Mouse (Mus musculus): ENCODE data around the gene Hepacam2. TPM values are rescaled to one million over a fixed set of nuclear protein-coding genes. Genes with fewer than 3 reads are reported as not detected.
A peak's percentile ranks its signal among the peaks of the same experiment; 100 is the strongest.
"Not testable (repeated sequence)": the region's sequence is repeated elsewhere in the genome, so short reads cannot be mapped to it uniquely, and the experiment has no call there.

Gene Hepacam2
- polyA plus RNA-seq (2015; fragmentation: Nextera tagmentation; extraction: Ambion mirVana): 0.11 and 0.23 TPM in 2 replicates

GRCm38 (mm10) chr6:3498162-3498848 is at the start of gene Hepacam2, which contains the start of gene Vps50:
Hepacam2 (minus strand) TSS chr6:3498298.
Vps50 (plus strand) TSS chr6:3498382.
- Histone ChIP-seq H3K9me3 (no peaks in the 10 kb centered on the region), H3K9ac (peak within 1 kb of the TSS; percentile 74), H3K27ac (no peak within 1 kb of the TSS), H3K36me3 (no peaks in the 10 kb centered on the region), H3K4me3 (peak within 1 kb of the TSS; percentile 85), H3K27me3 (0 out of 2 replicates have a peak, but pooled peaks cover 3% of the 10 kb centered on the region), H3K4me1 (peaks cover 5% of the 10 kb centered on the region; the same call in 1 of the 2 replicates), H3K4me2 (peak within 1 kb of the TSS; percentile 83)
- WGBS: under 1% methylated on average over 28 of the region's 28 CpGs
- peak; percentile 97 for ATAC-seq (ENCODE audit: insufficient number of reproducible peaks, insufficient read depth, low FRiP score, low TSS enrichment, low read depth)

GRCm38 (mm10) chr6:3544970-3545369 is 46.9 kb upstream of the Hepacam2 start:
- H3K9ac ChIP-seq: no peak overlapping the region
- H3K9me3 ChIP-seq: no peaks in the 10 kb centered on the region
- no peaks in the 10 kb centered on the region for H3K4me1 ChIP-seq
- no peaks in the 10 kb centered on the region for H3K27me3 ChIP-seq
- no peak overlapping the region for H3K27ac ChIP-seq
- no peak overlapping the region for H3K4me2 ChIP-seq
- no peak overlapping the region for H3K4me3 ChIP-seq
- peaks cover 10% of the 10 kb centered on the region for H3K36me3 ChIP-seq
- ATAC-seq (ENCODE audit: insufficient number of reproducible peaks, insufficient read depth, low FRiP score, low TSS enrichment, low read depth): no peak
- 63% methylated on average over 1 of the region's 1 CpGs for WGBS

GRCm38 (mm10) chr6:3543862-3544261 is 45.8 kb upstream of the Hepacam2 start:
- no peaks in the 10 kb centered on the region for H3K9me3 ChIP-seq
- H3K4me1 ChIP-seq: no peaks in the 10 kb centered on the region
- H3K27ac ChIP-seq: no peak overlapping the region
- no peak overlapping the region for H3K4me3 ChIP-seq
- H3K27me3 ChIP-seq: no peaks in the 10 kb centered on the region
- peaks cover 10% of the 10 kb centered on the region for H3K36me3 ChIP-seq
- 78% methylated on average over 4 of the region's 4 CpGs for WGBS
- H3K9ac ChIP-seq: no peak overlapping the region
- no peak for ATAC-seq (ENCODE audit: insufficient number of reproducible peaks, insufficient read depth, low FRiP score, low TSS enrichment, low read depth)
- H3K4me2 ChIP-seq: no peak overlapping the region

- no peaks in the 10 kb centered on the region for H3K27me3 ChIP-seq
- H3K4me2 ChIP-seq: no peak overlapping the region
- no peak for ATAC-seq (ENCODE audit: insufficient number of reproducible peaks, insufficient read depth, low FRiP score, low TSS enrichment, low read depth)
- H3K36me3 ChIP-seq: 0 out of 2 replicates have a peak, but pooled peaks cover 8% of the 10 kb centered on the region
- no peak overlapping the region for H3K4me3 ChIP-seq
- 90% methylated on average over 2 of the region's 2 CpGs for WGBS
- no peaks in the 10 kb centered on the region for H3K9me3 ChIP-seq
- no peak overlapping the region for H3K9ac ChIP-seq
- no peak overlapping the region for H3K27ac ChIP-seq
- H3K4me1 ChIP-seq: no peaks in the 10 kb centered on the region
Measured at GRCm38 (mm10) chr6:3539470-3539869, 41.4 kb upstream of the Hepacam2 start.

- no peak for ATAC-seq (ENCODE audit: insufficient number of reproducible peaks, insufficient read depth, low FRiP score, low TSS enrichment, low read depth)
Measured at GRCm38 (mm10) chr6:3536048-3536447, 38.0 kb upstream of the Hepacam2 start.

GRCm38 (mm10) chr6:3531445-3531844 is 33.3 kb upstream of the Hepacam2 start:
- WGBS: 55% methylated on average over 5 of the region's 5 CpGs
- Histone ChIP-seq H3K4me2 (no peak overlapping the region), H3K9ac (no peak overlapping the region), H3K36me3 (0 out of 2 replicates have a peak, but pooled peaks cover 3% of the 10 kb centered on the region), H3K4me1 (no peaks in the 10 kb centered on the region; the same call in 1 of the 2 replicates), H3K27me3 (no peaks in the 10 kb centered on the region), H3K4me3 (no peak overlapping the region), H3K27ac (no peak overlapping the region), H3K9me3 (no peaks in the 10 kb centered on the region)
- no peak for ATAC-seq (ENCODE audit: insufficient number of reproducible peaks, insufficient read depth, low FRiP score, low TSS enrichment, low read depth)

More at GRCm38 (mm10) chr6:3536048-3536447, 38.0 kb upstream of the Hepacam2 start:
- H3K9me3 ChIP-seq: no peaks in the 10 kb centered on the region
- H3K27ac ChIP-seq: no peak overlapping the region
- 0 out of 2 replicates have a peak, but pooled peaks cover 8% of the 10 kb centered on the region for H3K36me3 ChIP-seq
- H3K4me3 ChIP-seq: no peak overlapping the region
- no peaks in the 10 kb centered on the region; the same call in 1 of the 2 replicates for H3K4me1 ChIP-seq
- H3K27me3 ChIP-seq: no peaks in the 10 kb centered on the region
- WGBS: 60% methylated on average over 1 of the region's 1 CpGs
- H3K9ac ChIP-seq: no peak overlapping the region
- no peak overlapping the region for H3K4me2 ChIP-seq

GRCm38 (mm10) chr6:3528198-3528597 is 30.1 kb upstream of the Hepacam2 start:
- Histone ChIP-seq H3K9ac (no peak overlapping the region), H3K4me1 (no peaks in the 10 kb centered on the region; the same call in 1 of the 2 replicates), H3K27me3 (no peaks in the 10 kb centered on the region), H3K4me2 (no peak overlapping the region), H3K27ac (no peak overlapping the region), H3K4me3 (no peak overlapping the region), H3K36me3 (no peaks in the 10 kb centered on the region), H3K9me3 (no peaks in the 10 kb centered on the region)
- no peak for ATAC-seq (ENCODE audit: insufficient number of reproducible peaks, insufficient read depth, low FRiP score, low TSS enrichment, low read depth)
- WGBS: 90% methylated on average over 4 of the region's 4 CpGs

GRCm38 (mm10) chr6:3512611-3513010 is 14.5 kb upstream of the Hepacam2 start:
- no peak for ATAC-seq (ENCODE audit: insufficient number of reproducible peaks, insufficient read depth, low FRiP score, low TSS enrichment, low read depth)
- 62% methylated on average over 3 of the region's 3 CpGs for WGBS
- H3K4me1 ChIP-seq: 0 out of 2 replicates have a peak, but pooled peaks cover 3% of the 10 kb centered on the region

GRCm38 (mm10) chr6:3511612-3512011 is 13.5 kb upstream of the Hepacam2 start:
- H3K27ac ChIP-seq: no peak overlapping the region
- WGBS: 73% methylated on average over 11 of the region's 11 CpGs
- no peak overlapping the region for H3K9ac ChIP-seq

More at GRCm38 (mm10) chr6:3512611-3513010, 14.5 kb upstream of the Hepacam2 start:
- H3K9ac ChIP-seq: no peak overlapping the region
- H3K36me3 ChIP-seq: 0 out of 2 replicates have a peak, but pooled peaks cover 4% of the 10 kb centered on the region
- no peaks in the 10 kb centered on the region for H3K9me3 ChIP-seq
- no peak overlapping the region for H3K27ac ChIP-seq
- no peak overlapping the region for H3K4me2 ChIP-seq
- no peak overlapping the region for H3K4me3 ChIP-seq
- no peaks in the 10 kb centered on the region for H3K27me3 ChIP-seq

GRCm38 (mm10) chr6:3511116-3511515 is 13.0 kb upstream of the Hepacam2 start:
- no peak overlapping the region for H3K27ac ChIP-seq
- H3K9me3 ChIP-seq: no peaks in the 10 kb centered on the region
- H3K4me3 ChIP-seq: no peak overlapping the region
- WGBS: 87% methylated on average over 10 of the region's 10 CpGs
- no peak overlapping the region for H3K4me2 ChIP-seq
- no peak overlapping the region for H3K9ac ChIP-seq
- H3K4me1 ChIP-seq: 0 out of 2 replicates have a peak, but pooled peaks cover 3% of the 10 kb centered on the region
- H3K36me3 ChIP-seq: no peaks in the 10 kb centered on the region
- no peak for ATAC-seq (ENCODE audit: insufficient number of reproducible peaks, insufficient read depth, low FRiP score, low TSS enrichment, low read depth)
- H3K27me3 ChIP-seq: no peaks in the 10 kb centered on the region

More at GRCm38 (mm10) chr6:3511612-3512011, 13.5 kb upstream of the Hepacam2 start:
- H3K36me3 ChIP-seq: no peaks in the 10 kb centered on the region
- ATAC-seq (ENCODE audit: insufficient number of reproducible peaks, insufficient read depth, low FRiP score, low TSS enrichment, low read depth): no peak
- no peaks in the 10 kb centered on the region for H3K9me3 ChIP-seq
- H3K4me3 ChIP-seq: no peak overlapping the region
- H3K27me3 ChIP-seq: no peaks in the 10 kb centered on the region
- 0 out of 2 replicates have a peak, but pooled peaks cover 3% of the 10 kb centered on the region for H3K4me1 ChIP-seq
- no peak overlapping the region for H3K4me2 ChIP-seq

GRCm38 (mm10) chr6:3509782-3510181 is 11.7 kb upstream of the Hepacam2 start:
- ATAC-seq (ENCODE audit: insufficient number of reproducible peaks, insufficient read depth, low FRiP score, low TSS enrichment, low read depth): no peak
- peaks cover 9% of the 10 kb centered on the region; the same call in 1 of the 2 replicates for H3K4me1 ChIP-seq

GRCm38 (mm10) chr6:3508151-3508550 is 10.1 kb upstream of the Hepacam2 start:
- ATAC-seq (ENCODE audit: insufficient number of reproducible peaks, insufficient read depth, low FRiP score, low TSS enrichment, low read depth); H3K9ac ChIP-seq; H3K4me3 ChIP-seq; H3K27me3 ChIP-seq; H3K4me2 ChIP-seq; H3K4me1 ChIP-seq; H3K36me3 ChIP-seq; H3K27ac ChIP-seq; H3K9me3 ChIP-seq: not testable (repeated sequence)
- WGBS: 71% methylated on average over 2 of the region's 2 CpGs

More at GRCm38 (mm10) chr6:3509782-3510181, 11.7 kb upstream of the Hepacam2 start:
- Histone ChIP-seq H3K9me3 (no peaks in the 10 kb centered on the region), H3K27me3 (no peaks in the 10 kb centered on the region), H3K4me2 (no peak overlapping the region), H3K36me3 (no peaks in the 10 kb centered on the region), H3K27ac (no peak overlapping the region), H3K9ac (no peak overlapping the region), H3K4me3 (no peak overlapping the region)
- 16% methylated on average over 2 of the region's 2 CpGs for WGBS

Data from embryonic facial prominence, embryonic 13.5 days (tissue).